Mouse (Mus musculus): ENCODE results near the gene Ypel3. TPM values are rescaled to one million over a fixed set of nuclear protein-coding genes. Genes with fewer than 3 reads are reported as not detected.

The Ypel3 gene
- polyA plus RNA-seq, 1 experiment from 2014 or later: 125 TPM

DNA sequence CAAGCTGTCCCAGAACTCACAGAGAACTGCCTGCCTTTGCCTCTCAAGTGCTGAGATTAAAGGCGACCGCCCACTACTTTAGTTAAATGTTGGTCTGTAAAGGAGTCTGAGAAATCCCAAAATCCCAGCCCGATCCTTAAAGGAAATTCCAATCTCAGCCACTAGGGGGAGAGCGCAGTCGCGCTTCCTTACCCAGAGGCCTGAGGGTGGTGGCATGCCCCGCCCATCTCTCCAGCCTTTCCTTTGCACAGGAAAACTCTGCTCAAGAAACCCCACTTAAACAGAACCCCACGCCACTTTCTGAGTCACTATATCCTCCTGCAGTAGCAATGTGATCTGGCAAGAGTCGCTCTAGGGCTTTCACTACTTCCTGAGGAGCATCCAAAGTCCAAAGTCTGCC, 21.9 kb upstream of the Ypel3 start:
- no peak overlapping the region for H3K27ac ChIP-seq (replicated peaks)
- no peaks in the 10 kb centered on the region for H3K9me3 ChIP-seq
- no peaks in the 10 kb centered on the region for H3K36me3 ChIP-seq
- H3K4me3 ChIP-seq: no peak overlapping the region
- WGBS: 2% methylated on average over 9 of the region's 9 CpGs
- no peaks in the 10 kb centered on the region for H3K27me3 ChIP-seq
- H3K4me2 ChIP-seq (replicated peaks): peak overlapping the region; percentile 15
- ATAC-seq (ENCODE audit: low FRiP score, low read depth): peak; percentile 32; the same call in 1 of the 2 replicates
- H3K4me1 ChIP-seq: peaks cover 11% of the 10 kb centered on the region; the same call in 1 of the 2 replicates
- no peak overlapping the region for H3K9ac ChIP-seq (replicated peaks)

DNA sequence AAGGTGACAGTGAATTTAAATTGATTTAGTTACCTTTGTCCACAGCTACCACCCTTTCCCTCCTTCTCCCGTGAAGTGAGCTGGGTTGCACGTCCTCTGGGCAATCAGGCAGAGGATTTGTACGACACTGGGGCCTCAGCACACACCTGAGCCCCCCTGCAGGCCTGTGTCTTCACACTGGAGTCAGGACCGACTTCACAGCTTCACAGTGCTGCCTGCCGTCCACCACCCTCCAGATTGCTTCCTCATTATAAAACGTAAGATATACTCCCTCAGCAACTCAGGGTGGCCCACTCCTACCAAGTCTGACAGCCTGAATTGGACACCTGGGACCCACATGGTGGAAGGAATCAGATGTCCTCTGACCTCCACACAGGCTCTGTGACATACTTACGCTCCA, 18.2 kb upstream of the Ypel3 start:
- no peak overlapping the region for H3K27ac ChIP-seq (replicated peaks)
- 70% methylated on average over 7 of the region's 7 CpGs for WGBS

DNA sequence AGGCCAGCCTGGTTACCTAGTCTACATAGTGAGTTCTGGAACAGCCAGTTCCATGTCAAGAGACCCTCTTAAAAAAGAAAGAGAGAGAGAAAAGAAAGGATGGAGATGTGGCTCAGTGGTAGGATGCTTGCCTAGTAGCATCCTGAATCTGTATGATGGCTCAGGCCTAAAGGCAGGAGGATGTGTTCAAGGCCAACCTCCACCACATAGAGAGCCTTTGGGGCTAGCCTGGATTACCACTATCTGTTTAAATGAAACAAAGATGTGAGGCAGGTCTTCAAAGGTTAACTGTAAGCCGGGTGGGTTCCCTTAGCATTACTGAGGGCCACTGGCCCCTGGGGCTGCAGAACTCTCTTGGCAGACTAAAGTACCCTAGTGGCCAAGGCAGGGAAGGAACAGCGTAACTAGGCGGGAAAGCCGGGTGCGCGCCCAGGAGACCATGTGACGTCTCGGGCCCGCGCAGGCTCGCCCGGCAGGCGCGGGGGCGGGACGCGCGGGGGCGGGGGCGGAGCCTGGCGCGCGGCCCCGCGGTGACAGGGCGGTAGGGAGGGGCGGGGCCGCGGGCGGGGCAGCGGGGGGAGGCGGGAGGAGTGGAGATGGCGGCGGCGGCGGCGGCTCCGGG, 17.6 kb upstream of the Ypel3 start, which contains the start of gene Mapk3:
TSS of gene Mapk3 (plus strand) at position 552 of the 622 bp plus-strand sequence.
- WGBS: 0% methylated on average over 22 of the region's 38 CpGs
- Histone ChIP-seq H3K36me3 (peaks cover 10% of the 10 kb centered on the region), H3K4me1 (peaks cover 32% of the 10 kb centered on the region), H3K27ac (replicated peaks) (peak within 1 kb of the TSS; percentile 80), H3K4me2 (replicated peaks) (peak within 1 kb of the TSS; percentile 88), H3K9ac (replicated peaks) (peak within 1 kb of the TSS; percentile 78), H3K27me3 (no peaks in the 10 kb centered on the region), H3K4me3 (peak within 1 kb of the TSS; percentile 70), H3K9me3 (no peaks in the 10 kb centered on the region)
- ATAC-seq (ENCODE audit: low FRiP score, low read depth): peak; percentile 81

More for the DNA sequence above, 18.2 kb upstream of the Ypel3 start:
- H3K4me3 ChIP-seq: no peak overlapping the region
- no peaks in the 10 kb centered on the region for H3K27me3 ChIP-seq
- H3K9me3 ChIP-seq: no peaks in the 10 kb centered on the region
- no peak overlapping the region for H3K4me2 ChIP-seq (replicated peaks)
- H3K36me3 ChIP-seq: peaks cover 4% of the 10 kb centered on the region; the same call in 1 of the 2 replicates
- peak; percentile 18 for ATAC-seq (ENCODE audit: low FRiP score, low read depth)
- no peak overlapping the region for H3K9ac ChIP-seq (replicated peaks)
- peaks cover 32% of the 10 kb centered on the region for H3K4me1 ChIP-seq

DNA sequence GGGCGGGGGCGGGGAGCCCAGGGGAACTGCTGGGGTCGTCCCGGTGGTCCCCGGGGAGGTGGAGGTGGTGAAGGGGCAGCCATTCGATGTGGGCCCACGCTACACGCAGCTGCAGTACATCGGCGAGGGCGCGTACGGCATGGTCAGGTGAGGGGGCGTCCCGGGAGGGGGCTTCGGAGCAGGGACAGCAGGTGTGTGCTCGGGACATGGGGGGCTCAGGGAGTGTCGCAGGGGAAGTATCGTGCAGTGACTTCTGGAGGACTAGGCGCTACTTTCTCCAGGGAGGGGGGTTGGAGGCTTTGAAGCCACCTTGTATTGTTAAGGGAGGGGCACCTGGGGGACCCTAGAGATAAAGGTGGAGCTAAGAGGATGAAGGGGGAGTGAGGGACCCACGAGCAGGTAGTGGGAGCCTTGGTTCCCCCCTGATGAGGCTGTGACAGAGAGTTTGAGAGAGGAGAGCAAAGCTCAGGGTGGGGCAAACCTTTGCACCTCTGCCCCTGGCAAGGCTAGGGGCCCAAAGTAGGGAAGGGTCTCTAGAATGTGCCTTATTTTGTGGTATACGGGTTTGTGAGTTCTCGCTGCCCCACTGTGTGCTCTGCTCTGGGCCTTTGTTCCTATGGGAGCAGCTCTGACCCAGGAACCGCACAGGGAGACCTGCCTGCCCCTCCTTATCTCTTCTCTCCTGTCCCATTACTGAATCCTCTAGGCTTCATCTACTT, 16.9 kb upstream of the Ypel3 start:
- Histone ChIP-seq H3K27ac (replicated peaks) (peak overlapping the region; percentile 80), H3K36me3 (peaks cover 17% of the 10 kb centered on the region), H3K4me1 (peaks cover 26% of the 10 kb centered on the region), H3K9me3 (no peaks in the 10 kb centered on the region), H3K4me2 (replicated peaks) (peak overlapping the region; percentile 88), H3K9ac (replicated peaks) (peak overlapping the region; percentile 78), H3K27me3 (no peaks in the 10 kb centered on the region), H3K4me3 (peak overlapping the region; percentile 70)
- WGBS: 1% methylated on average over 24 of the region's 24 CpGs
- ATAC-seq (ENCODE audit: low FRiP score, low read depth): peak; percentile 62

DNA sequence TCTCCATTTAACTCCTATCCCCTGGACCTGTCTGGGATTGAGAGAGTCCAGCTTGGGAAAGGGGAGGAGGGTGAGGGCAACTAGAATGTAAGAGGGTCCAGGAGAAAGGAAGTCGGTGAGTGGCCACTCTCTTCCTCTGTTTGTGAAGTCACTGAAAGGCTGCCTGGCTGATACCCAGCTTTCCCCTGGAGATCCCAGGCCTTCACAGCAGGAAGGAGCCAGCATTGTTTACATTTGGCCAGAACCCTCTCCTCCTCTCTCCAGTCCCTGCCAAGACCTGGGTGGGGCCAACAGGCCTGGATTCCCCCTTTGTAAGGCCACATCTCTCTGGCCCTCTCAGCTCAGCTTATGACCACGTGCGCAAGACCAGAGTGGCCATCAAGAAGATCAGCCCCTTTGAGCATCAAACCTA, 16.4 kb upstream of the Ypel3 start:
- H3K4me2 ChIP-seq (replicated peaks): peak overlapping the region; percentile 88
- no peaks in the 10 kb centered on the region for H3K27me3 ChIP-seq
- 27% methylated on average over 3 of the region's 3 CpGs for WGBS
- H3K4me3 ChIP-seq: peak overlapping the region; percentile 70
- ATAC-seq (ENCODE audit: low FRiP score, low read depth): no peak
- H3K9ac ChIP-seq (replicated peaks): peak overlapping the region; percentile 78
- peaks cover 21% of the 10 kb centered on the region for H3K4me1 ChIP-seq
- no peaks in the 10 kb centered on the region for H3K9me3 ChIP-seq
- peaks cover 23% of the 10 kb centered on the region for H3K36me3 ChIP-seq
- H3K27ac ChIP-seq (replicated peaks): peak overlapping the region; percentile 80

DNA sequence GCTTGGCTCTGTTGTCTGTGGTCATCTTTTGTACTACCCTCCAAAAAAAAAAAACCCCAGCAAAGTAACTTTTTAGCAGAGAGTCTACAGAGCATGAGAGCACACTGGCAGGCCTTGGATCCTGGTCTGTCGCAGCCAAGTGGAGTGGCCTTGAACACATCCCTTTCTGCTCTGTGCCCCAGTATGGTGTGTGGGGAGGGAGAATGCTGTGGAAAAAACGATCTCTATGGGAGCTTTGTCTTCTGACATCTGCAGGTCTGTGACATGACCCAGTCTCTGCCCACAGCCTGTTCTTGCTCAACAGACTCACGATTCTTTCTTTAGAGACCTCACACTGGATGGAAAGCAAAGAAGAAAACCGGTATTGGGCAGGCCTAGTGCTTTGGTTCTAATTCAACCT, 15.8 kb upstream of the Ypel3 start:
- Histone ChIP-seq H3K9me3 (no peaks in the 10 kb centered on the region), H3K4me3 (peak overlapping the region; percentile 70; the same call in 1 of the 2 replicates), H3K4me1 (peaks cover 21% of the 10 kb centered on the region), H3K27ac (replicated peaks) (0 out of 2 replicates have a peak overlapping the region, but pooled peaks have one; percentile 80), H3K9ac (replicated peaks) (peak overlapping the region; percentile 78; the same call in 1 of the 2 replicates), H3K27me3 (no peaks in the 10 kb centered on the region), H3K4me2 (replicated peaks) (peak overlapping the region; percentile 88), H3K36me3 (peaks cover 27% of the 10 kb centered on the region)
- ATAC-seq (ENCODE audit: low FRiP score, low read depth): no peak
- WGBS: 79% methylated on average over 4 of the region's 4 CpGs

DNA sequence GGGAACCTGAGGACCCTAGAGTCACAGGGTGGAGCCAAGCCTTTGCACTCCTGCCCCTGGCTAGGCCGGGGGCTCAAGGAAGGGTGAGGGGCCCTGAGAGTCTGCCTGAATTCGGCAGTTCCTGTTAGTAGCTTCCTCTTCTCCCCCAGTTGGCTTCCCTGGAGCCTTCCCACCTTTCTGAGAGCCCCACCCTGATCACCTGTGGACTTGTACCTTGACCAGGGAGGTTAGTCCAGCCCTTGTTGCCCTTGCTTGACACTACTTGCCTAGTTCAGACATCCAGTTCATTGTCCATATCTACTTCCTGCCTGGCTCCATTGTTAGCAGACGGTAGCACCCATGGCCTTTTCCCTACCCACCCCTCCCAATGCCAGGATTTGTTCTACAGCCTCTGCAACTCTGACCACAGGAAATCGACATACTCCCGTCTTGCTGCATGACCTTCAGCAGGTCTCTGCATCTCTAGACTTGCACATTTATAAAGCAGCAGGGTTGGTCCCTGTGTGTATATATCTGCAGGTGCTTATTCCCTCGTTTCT, 15.2 kb upstream of the Ypel3 start:
- Histone ChIP-seq H3K4me1 (peaks cover 21% of the 10 kb centered on the region), H3K36me3 (peaks cover 34% of the 10 kb centered on the region), H3K4me3 (no peak overlapping the region), H3K9me3 (no peaks in the 10 kb centered on the region), H3K27me3 (no peaks in the 10 kb centered on the region), H3K27ac (replicated peaks) (no peak overlapping the region; the same call in 1 of the 2 replicates), H3K9ac (replicated peaks) (no peak overlapping the region), H3K4me2 (replicated peaks) (no peak overlapping the region)
- WGBS: 74% methylated on average over 6 of the region's 6 CpGs
- no peak for ATAC-seq (ENCODE audit: low FRiP score, low read depth)

DNA sequence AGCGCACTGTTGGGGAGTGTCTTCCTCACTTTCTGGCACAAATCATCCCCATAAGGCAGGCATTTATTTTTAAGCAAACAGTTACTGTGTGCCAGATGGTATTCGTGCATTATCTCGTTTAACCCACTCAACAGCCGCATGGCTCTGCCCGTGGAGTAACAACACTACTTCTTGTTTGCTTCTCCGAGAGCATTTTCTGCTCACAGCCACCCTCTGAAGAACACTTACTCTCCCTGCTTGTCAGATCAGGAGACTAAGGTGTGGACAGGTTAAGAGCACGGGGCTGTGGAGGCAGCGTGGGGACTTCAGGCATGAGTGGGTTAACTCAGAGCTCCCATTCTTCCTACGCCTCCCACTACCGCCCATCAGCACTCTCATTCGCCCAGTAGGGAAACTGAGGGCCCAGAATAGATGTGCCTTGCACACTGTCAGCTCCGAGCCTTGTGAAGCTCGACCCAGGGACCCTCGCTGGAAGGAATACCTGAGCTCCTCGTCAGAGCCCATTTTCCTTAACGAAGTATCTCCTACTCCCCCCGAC, 14.2 kb upstream of the Ypel3 start:
- WGBS: 80% methylated on average over 17 of the region's 17 CpGs
- H3K27ac ChIP-seq (replicated peaks): peak overlapping the region; percentile 26; the same call in 1 of the 2 replicates
- no peak overlapping the region for H3K4me3 ChIP-seq

DNA sequence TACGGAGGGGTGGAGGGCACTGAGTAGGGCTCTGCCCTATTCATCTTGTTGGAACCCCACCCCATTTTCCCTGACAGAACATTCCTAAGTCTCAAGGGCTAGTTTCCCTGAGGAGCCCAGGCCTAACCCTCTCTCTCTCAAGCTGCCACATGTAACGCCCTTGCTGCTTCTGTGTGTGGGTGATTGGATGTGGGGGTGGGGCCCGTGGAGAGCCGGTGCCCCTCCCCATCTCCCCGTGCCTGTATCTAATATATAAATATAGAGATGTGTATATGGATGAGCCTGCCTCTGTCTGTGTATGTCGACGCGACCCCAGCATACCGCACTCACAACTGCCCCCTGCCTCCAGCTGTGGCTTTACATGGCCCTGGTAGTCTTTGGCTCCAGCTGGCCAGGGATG, 11.2 kb upstream of the Ypel3 start:
- Histone ChIP-seq H3K9me3 (no peaks in the 10 kb centered on the region), H3K27ac (replicated peaks) (no peak overlapping the region), H3K4me3 (no peak overlapping the region), H3K4me1 (peaks cover 13% of the 10 kb centered on the region), H3K27me3 (no peaks in the 10 kb centered on the region), H3K36me3 (peaks cover 64% of the 10 kb centered on the region), H3K9ac (replicated peaks) (no peak overlapping the region), H3K4me2 (replicated peaks) (no peak overlapping the region)
- ATAC-seq (ENCODE audit: low FRiP score, low read depth): no peak
- 90% methylated on average over 9 of the region's 9 CpGs for WGBS

More for the DNA sequence above, 14.2 kb upstream of the Ypel3 start:
- Histone ChIP-seq H3K4me1 (peaks cover 21% of the 10 kb centered on the region), H3K36me3 (peaks cover 43% of the 10 kb centered on the region), H3K9me3 (no peaks in the 10 kb centered on the region), H3K9ac (replicated peaks) (peak overlapping the region; percentile 25; the same call in 1 of the 2 replicates), H3K4me2 (replicated peaks) (no peak overlapping the region), H3K27me3 (no peaks in the 10 kb centered on the region)
- ATAC-seq (ENCODE audit: low FRiP score, low read depth): no peak

DNA sequence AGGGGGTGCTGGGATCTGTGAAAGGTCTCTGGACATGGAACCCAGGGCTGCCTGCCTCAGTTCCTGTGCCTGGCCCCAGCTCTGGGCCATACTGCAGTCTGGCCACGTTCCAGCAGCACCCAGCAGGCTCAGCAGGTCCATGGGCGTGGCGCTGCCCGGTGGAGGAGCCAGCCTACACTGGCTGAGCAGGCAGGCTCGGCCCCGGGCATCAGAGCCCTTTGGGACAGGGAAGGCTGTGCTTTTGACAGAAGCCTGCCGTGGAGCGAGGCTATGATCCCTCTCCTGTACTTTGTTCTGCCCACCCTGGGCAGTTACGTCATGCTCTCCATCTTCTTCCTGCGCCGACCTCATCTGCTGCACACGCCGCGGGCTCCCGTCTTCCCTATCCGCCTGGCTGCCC, 10.6 kb upstream of the Ypel3 start, which contains the start of gene Gdpd3:
TSS of gene Gdpd3 (plus strand) at position 134 of the 400 bp plus-strand sequence.
- Histone ChIP-seq H3K4me2 (replicated peaks) (no peak within 1 kb of the TSS), H3K27ac (replicated peaks) (no peak within 1 kb of the TSS), H3K9me3 (no peaks in the 10 kb centered on the region), H3K4me3 (no peak within 1 kb of the TSS), H3K27me3 (no peaks in the 10 kb centered on the region), H3K9ac (replicated peaks) (no peak within 1 kb of the TSS), H3K36me3 (peaks cover 67% of the 10 kb centered on the region), H3K4me1 (peaks cover 7% of the 10 kb centered on the region; the same call in 1 of the 2 replicates)
- WGBS: 96% methylated on average over 16 of the region's 16 CpGs
- ATAC-seq (ENCODE audit: low FRiP score, low read depth): no peak

DNA sequence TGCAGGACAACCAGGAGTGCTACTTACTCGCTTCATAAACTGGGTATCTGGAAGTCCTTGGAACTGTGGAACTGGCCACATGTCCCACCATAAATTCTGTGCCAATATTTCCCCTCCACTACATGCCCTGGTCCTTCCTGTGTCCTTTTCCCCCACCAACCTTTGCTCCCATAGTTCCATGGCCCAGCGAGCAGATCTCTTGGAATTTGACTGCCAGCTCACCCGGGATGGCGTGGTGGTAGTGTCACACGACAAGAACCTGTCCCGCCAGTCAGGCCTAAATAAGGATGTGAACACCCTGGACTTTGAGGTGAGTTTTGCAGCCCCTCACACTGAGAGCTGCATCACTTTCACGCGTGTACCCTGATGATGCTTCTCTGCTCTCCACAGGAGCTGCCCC, 9.8 kb upstream of the Ypel3 start:
- Histone ChIP-seq H3K9me3 (no peaks in the 10 kb centered on the region), H3K36me3 (peaks cover 67% of the 10 kb centered on the region), H3K4me3 (no peak overlapping the region), H3K27me3 (no peaks in the 10 kb centered on the region), H3K9ac (replicated peaks) (no peak overlapping the region), H3K4me1 (no peaks in the 10 kb centered on the region), H3K4me2 (replicated peaks) (no peak overlapping the region), H3K27ac (replicated peaks) (no peak overlapping the region)
- WGBS: 93% methylated on average over 8 of the region's 8 CpGs
- ATAC-seq (ENCODE audit: low FRiP score, low read depth): no peak

DNA sequence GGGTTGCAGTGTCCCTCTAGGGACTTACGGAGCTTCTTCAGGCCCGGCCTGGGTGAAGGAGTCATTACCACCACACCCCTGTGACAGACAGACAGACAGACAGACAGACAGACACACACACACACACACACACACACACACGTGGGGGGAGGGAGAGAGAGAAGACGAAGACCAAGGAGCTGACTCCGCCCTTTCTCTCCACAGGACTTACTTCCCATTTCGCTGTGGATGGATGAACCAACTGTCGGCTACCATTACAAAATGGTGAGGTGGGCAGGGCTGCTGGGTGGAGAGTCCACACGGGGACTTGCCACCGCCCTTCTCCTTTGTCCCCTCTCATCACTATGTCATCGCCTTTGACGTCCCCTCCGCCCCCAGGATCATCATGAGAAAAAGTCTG, 6.0 kb upstream of the Ypel3 start:
- no peak for ATAC-seq (ENCODE audit: low FRiP score, low read depth)
- no peak overlapping the region for H3K27ac ChIP-seq (replicated peaks)
- no peak overlapping the region for H3K4me3 ChIP-seq
- H3K27me3 ChIP-seq: no peaks in the 10 kb centered on the region
- no peak overlapping the region for H3K9ac ChIP-seq (replicated peaks)
- peaks cover 5% of the 10 kb centered on the region for H3K4me1 ChIP-seq
- peaks cover 45% of the 10 kb centered on the region for H3K36me3 ChIP-seq
- WGBS: 91% methylated on average over 11 of the region's 12 CpGs
- no peaks in the 10 kb centered on the region for H3K9me3 ChIP-seq
- no peak overlapping the region for H3K4me2 ChIP-seq (replicated peaks)

Data from midbrain, embryonic 12.5 days (tissue).